Mouse (Mus musculus) cerebral cortex, adult 2 months (tissue): ENCODE measurements around the gene Tns4.

Experiments
- WGBS: fragments of 180-500 bp; shearing (Covaris S2); methylation state at CpG from one replicate; pipeline ENCODE4 v1.1.7; 2018; 5-methylcytosine and 5-hydroxymethylcytosine counted together

The Tns4 gene

DNA sequence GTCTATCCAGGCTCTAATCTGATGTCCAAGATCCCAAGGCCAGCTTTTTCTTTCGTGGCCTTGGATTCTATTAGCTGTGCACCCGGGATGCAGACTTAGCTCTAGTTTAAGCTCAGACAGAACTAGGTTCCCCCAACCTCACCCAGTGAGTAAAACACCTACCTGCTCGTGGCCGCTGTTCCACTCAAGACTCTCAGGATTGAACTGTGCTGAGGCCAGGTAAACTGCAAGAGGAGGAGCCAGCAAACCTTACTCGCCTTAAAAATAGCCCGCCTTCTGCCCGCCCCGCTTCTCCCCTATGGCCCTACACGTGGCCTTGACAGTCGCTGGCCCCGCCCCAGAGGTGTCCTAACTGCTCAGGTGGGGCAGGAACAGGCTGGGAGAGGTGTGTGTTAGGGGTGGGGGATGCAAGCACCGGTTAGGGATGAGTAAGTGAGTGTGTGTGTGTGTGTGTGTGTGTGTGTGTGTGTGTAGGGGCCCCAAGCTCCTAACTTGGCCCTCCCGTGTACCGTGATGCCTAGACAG, at the start of gene Tns4:
Gene Tns4, minus strand, starts transcription at position 230 of the 525 bp plus-strand sequence.
- 81% methylated on average over 14 of the region's 14 CpGs for WGBS

DNA sequence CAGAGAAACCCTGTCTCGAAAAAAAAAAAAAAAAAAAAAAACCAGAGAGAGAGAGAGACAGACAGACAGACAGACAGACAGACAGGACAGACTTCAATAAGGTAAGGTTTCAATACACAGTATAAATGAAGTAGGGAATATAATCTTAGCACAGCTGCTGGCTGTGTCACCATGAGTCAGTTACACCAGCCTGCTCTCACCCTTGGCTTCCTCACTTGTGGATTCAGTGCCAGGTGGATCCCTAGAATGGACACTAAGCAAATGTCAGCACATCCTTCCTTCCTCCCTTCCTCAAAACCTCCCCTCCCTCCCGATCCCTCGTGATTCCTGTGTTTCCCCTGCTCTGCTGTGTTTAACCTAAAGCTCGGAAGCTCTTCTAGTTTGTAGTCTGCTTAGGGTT, 48.3 kb upstream of the Tns4 start:
- WGBS = 75% methylated on average over 4 of the region's 4 CpGs

DNA sequence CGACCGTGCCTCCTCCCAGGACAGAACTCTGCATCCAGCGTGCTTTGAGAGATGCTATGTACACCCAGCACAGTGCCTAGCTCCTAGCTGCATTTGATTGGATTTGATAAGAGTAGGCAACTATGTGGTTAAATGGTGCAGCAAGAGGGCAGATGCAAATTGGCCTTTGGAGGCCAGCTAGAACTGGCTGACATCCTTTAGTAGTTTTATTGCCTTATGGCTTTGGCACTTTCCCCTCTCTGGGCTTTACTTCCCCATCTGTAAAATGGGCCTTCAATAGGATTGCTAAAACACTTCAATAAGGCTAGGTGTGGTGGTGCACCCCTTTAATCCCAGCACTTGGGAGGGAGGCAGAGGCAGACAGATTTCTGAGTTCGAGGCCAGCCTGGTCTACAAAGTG, 47.9 kb upstream of the Tns4 start:
- 89% methylated on average over 4 of the region's 4 CpGs for WGBS

GRCm38 (mm10) chr11:99136361-99136760, 47.3 kb upstream of the Tns4 start:
- 66% methylated on average over 3 of the region's 3 CpGs for WGBS

- WGBS = 91% methylated on average over 8 of the region's 8 CpGs
These were observed 45.9 kb upstream of the Tns4 start for GRCm38 (mm10) chr11:99135047-99135440.

- 78% methylated on average over 15 of the region's 15 CpGs for WGBS
These were observed 45.4 kb upstream of the Tns4 start for GRCm38 (mm10) chr11:99134266-99135046.

- WGBS = 51% methylated on average over 5 of the region's 5 CpGs
These were observed 44.3 kb upstream of the Tns4 start for GRCm38 (mm10) chr11:99133285-99133897.

GRCm38 (mm10) chr11:99132091-99132730, 43.1 kb upstream of the Tns4 start:
- WGBS = 17% methylated on average over 11 of the region's 11 CpGs

DNA sequence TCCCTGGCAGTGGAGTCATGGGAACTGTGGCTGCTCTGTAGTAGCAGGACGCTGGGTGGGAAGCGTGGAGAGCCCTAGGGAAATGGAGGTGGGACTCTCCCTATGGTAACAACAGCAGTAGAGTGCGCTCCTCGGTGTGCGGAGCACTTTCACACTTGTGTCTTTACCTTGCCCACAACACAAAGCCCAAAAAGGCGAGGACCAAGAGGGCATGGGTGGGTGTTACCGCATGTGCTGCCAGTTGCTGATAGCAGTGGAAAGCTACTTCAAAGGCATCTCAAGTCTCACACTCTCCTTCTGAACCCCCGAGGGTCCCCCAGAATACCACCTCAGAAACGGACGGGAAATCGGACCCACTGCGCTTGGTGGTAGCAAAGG, 42.3 kb upstream of the Tns4 start:
- WGBS = 55% methylated on average over 12 of the region's 12 CpGs

- WGBS = 82% methylated on average over 5 of the region's 5 CpGs
These were observed 41.8 kb upstream of the Tns4 start for GRCm38 (mm10) chr11:99130736-99131462.

DNA sequence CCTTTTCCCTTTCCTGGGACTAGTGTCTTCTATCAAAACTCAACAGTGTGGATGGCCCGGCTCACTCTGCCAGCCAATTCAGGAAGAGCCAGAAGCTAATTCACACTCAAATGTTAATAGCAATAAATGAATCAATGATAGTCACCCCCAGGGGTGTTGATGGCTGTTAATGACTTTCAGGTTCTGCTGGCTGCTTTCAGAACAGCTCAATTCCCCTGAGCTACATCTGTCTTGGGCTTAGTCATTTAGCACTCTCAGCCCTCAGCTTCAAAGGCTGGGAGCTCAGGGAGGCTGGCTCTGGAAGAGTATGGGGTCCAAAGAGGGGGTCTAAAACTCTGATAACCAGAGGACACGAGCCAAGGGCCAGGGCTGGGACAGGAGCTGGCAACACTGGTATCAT, 40.2 kb upstream of the Tns4 start:
- WGBS = 78% methylated on average over 2 of the region's 2 CpGs

- WGBS = 72% methylated on average over 18 of the region's 18 CpGs
These were observed 38.9 kb upstream of the Tns4 start for GRCm38 (mm10) chr11:99127785-99128682.

GRCm38 (mm10) chr11:99126482-99127253, 37.6 kb upstream of the Tns4 start:
- WGBS = 36% methylated on average over 5 of the region's 5 CpGs

- WGBS = 32% methylated on average over 10 of the region's 10 CpGs
These were observed 35.5 kb upstream of the Tns4 start for GRCm38 (mm10) chr11:99124635-99125029.

DNA sequence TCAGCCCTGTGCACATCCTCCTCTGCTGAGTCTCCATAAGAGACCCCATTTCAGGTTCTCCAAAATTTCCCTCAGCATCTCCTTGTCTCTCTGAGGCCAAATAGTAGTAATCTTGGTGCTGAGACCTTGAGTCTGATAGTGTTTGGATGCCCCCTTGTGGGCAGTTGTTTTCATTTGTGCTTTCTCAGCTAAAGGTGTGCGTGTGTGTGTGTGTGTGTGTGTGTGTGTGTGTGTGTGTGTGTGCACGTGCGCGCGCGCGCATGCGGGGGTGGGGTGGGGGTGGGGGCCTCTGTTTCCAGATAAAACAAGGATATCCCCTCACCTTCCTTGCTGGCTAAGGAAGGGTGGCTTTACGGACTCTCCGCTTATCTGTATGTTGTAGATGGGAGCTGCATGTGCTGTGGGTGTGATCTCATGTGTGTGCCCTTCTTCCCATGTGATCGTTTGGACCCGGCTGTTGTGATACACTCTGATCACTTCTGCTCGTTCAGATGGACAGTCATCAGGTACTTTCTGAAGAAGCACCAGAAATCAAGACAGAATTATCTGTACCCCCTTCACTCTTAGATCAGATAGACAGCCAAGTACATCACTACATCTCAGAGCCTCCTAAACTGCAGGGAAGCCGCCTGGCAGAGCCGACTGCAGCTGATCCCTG, 35.0 kb upstream of the Tns4 start:
- 31% methylated on average over 15 of the region's 15 CpGs for WGBS

GRCm38 (mm10) chr11:99122703-99123102, 33.6 kb upstream of the Tns4 start:
- 65% methylated on average over 3 of the region's 3 CpGs for WGBS

- WGBS = 43% methylated on average over 14 of the region's 14 CpGs
These were observed 32.1 kb upstream of the Tns4 start for GRCm38 (mm10) chr11:99121218-99121631.

DNA sequence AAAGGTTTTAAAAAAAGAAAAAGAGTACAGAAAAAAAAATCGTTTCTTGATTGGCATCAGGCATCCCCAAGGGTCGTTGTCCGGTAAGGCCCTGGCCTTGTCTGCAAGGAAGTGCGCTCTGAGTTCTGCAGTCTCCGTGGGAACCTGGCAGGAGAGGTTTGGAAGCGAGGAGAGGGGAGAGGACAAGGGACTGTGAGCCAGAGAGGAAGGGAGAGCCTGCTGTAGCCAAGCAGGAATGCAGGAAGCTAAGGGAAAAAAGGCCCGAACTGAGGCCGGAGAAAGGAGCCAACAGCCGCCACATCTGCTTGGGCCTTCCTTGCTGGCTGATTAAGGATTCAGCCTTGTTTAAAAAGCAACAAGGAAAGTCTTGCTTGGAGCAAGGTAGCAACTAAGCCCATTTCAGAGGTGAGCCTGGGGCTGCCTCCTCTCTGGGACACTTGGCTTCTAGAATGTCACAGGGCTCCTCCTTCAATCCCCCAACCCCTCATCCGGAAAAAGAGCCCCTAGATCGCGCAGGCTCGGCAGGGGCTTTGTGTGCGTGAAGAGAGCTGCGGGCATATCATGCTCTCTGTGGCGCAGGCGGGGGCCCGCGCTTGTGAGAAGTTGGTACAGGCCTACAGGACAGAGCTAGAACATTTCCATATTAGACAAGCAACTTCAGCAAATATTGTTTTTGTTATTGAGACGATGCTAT, 31.6 kb upstream of the Tns4 start:
- 37% methylated on average over 20 of the region's 20 CpGs for WGBS

DNA sequence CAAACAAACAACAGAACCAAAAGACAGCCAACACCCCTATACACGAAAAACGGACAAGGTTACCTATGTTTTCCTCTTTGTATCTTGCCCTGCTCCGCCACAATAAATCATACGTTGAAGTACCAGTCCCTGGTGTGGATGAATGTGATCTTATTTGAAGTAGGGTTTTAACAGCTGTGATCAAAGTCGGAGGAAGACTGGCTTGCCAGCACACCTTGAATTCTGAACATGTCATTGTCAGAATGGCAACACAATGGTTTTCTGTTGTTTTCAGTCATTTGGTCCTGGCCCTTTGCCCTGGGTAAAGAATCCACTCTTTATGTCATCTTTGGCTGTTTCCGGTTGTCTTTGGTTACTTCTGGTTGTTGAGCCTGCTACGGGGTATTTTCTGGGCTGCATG, 29.9 kb upstream of the Tns4 start:
- 78% methylated on average over 7 of the region's 7 CpGs for WGBS
